Mouse (Mus musculus): ENCODE measurements around the gene Hist1h2ak. TPM values are rescaled to one million over a fixed set of nuclear protein-coding genes. Genes with fewer than 3 reads are reported as not detected.
"Not testable (repeated sequence)": the region's sequence is repeated elsewhere in the genome, so short reads cannot be mapped to it uniquely, and the experiment has no call there.

Gene Hist1h2ak
- polyA plus RNA-seq, 1 experiment from 2014 or later: 12.0 TPM

GRCm38 (mm10) chr13:21718381-21719080 is 35.1 kb downstream of the Hist1h2ak start:
- Histone ChIP-seq H3K4me2 (ENCODE audit: low read depth, low read length) (peak overlapping the region; percentile 70), H3K4me1 (ENCODE audit: control insufficient read depth, insufficient read depth, low read length) (no peaks in the 10 kb centered on the region), H3K27ac (replicated peaks; ENCODE audit: low read depth, low read length) (peak overlapping the region; percentile 89), H3K9ac (replicated peaks; ENCODE audit: low read length) (peak overlapping the region; percentile 78), H3K9me3 (replicated peaks; ENCODE audit: control insufficient read depth, low read length) (no peaks in the 10 kb centered on the region), H3K27me3 (ENCODE audit: control insufficient read depth, insufficient read depth, low read length) (no peaks in the 10 kb centered on the region), H3K36me3 (replicated peaks; ENCODE audit: control insufficient read depth, insufficient read depth, low read depth, low read length) (no peaks in the 10 kb centered on the region), H3K4me3 (ENCODE audit: low read depth, low read length) (peak overlapping the region; percentile 50)
- peak; percentile 55 for DNase-seq (ENCODE audit: low spot score)
- 44% methylated on average over 4 of the region's 4 CpGs for WGBS
- ATAC-seq (replicated peaks; ENCODE audit: insufficient number of reproducible peaks, low FRiP score, low TSS enrichment, low read depth): no peak

GRCm38 (mm10) chr13:21717397-21718357 is 36.0 kb downstream of the Hist1h2ak start, which contains the start of gene Hist1h3h:
Gene Hist1h3h, plus strand, starts transcription at chr13:21717659.
- H3K36me3 ChIP-seq (replicated peaks; ENCODE audit: control insufficient read depth, insufficient read depth, low read depth, low read length); H3K4me1 ChIP-seq (ENCODE audit: control insufficient read depth, insufficient read depth, low read length); H3K9me3 ChIP-seq (replicated peaks; ENCODE audit: control insufficient read depth, low read length); H3K27me3 ChIP-seq (ENCODE audit: control insufficient read depth, insufficient read depth, low read length): not testable (repeated sequence)
- peak within 1 kb of the TSS; percentile 50 for H3K4me3 ChIP-seq (ENCODE audit: low read depth, low read length)
- H3K27ac ChIP-seq (replicated peaks; ENCODE audit: low read depth, low read length): peak within 1 kb of the TSS; percentile 96
- DNase-seq (ENCODE audit: low spot score): peak; percentile 94
- ATAC-seq (replicated peaks; ENCODE audit: insufficient number of reproducible peaks, low FRiP score, low TSS enrichment, low read depth): peak; percentile 25
- peak within 1 kb of the TSS; percentile 82 for H3K4me2 ChIP-seq (ENCODE audit: low read depth, low read length)
- under 1% methylated on average over 28 of the region's 56 CpGs for WGBS
- peak within 1 kb of the TSS; percentile 85 for H3K9ac ChIP-seq (replicated peaks; ENCODE audit: low read length)

- peak overlapping the region; percentile 85 for H3K9ac ChIP-seq (replicated peaks; ENCODE audit: low read length)
- peak; percentile 3 for ATAC-seq (replicated peaks; ENCODE audit: insufficient number of reproducible peaks, low FRiP score, low TSS enrichment, low read depth)
- not testable (repeated sequence) for H3K9me3 ChIP-seq (replicated peaks; ENCODE audit: control insufficient read depth, low read length); H3K36me3 ChIP-seq (replicated peaks; ENCODE audit: control insufficient read depth, insufficient read depth, low read depth, low read length); H3K27me3 ChIP-seq (ENCODE audit: control insufficient read depth, insufficient read depth, low read length); H3K4me1 ChIP-seq (ENCODE audit: control insufficient read depth, insufficient read depth, low read length)
- WGBS: under 1% methylated on average over 9 of the region's 38 CpGs
- peak overlapping the region; percentile 50 for H3K4me3 ChIP-seq (ENCODE audit: low read depth, low read length)
- peak overlapping the region; percentile 96 for H3K27ac ChIP-seq (replicated peaks; ENCODE audit: low read depth, low read length)
- H3K4me2 ChIP-seq (ENCODE audit: low read depth, low read length): peak overlapping the region; percentile 82
- peak; percentile 71 for DNase-seq (ENCODE audit: low spot score)
Measured at GRCm38 (mm10) chr13:21716540-21717391, 36.9 kb downstream of the Hist1h2ak start.

GRCm38 (mm10) chr13:21715864-21716539 is 37.6 kb downstream of the Hist1h2ak start, which contains the start of the genes Hist1h2bl and Hist1h2ai:
Gene Hist1h2bl, minus strand, starts transcription at chr13:21716143.
Gene Hist1h2ai, plus strand, starts transcription at chr13:21716422.
- 0% methylated on average over 23 of the region's 50 CpGs for WGBS
- H3K27ac ChIP-seq (replicated peaks; ENCODE audit: low read depth, low read length): peak within 1 kb of the TSS; percentile 96
- H3K9ac ChIP-seq (replicated peaks; ENCODE audit: low read length): peak within 1 kb of the TSS; percentile 85
- peak; percentile 90 for ATAC-seq (replicated peaks; ENCODE audit: insufficient number of reproducible peaks, low FRiP score, low TSS enrichment, low read depth)
- H3K4me2 ChIP-seq (ENCODE audit: low read depth, low read length): peak within 1 kb of the TSS; percentile 82
- peak within 1 kb of the TSS; percentile 50 for H3K4me3 ChIP-seq (ENCODE audit: low read depth, low read length)
- not testable (repeated sequence) for H3K9me3 ChIP-seq (replicated peaks; ENCODE audit: control insufficient read depth, low read length); H3K36me3 ChIP-seq (replicated peaks; ENCODE audit: control insufficient read depth, insufficient read depth, low read depth, low read length); H3K27me3 ChIP-seq (ENCODE audit: control insufficient read depth, insufficient read depth, low read length); H3K4me1 ChIP-seq (ENCODE audit: control insufficient read depth, insufficient read depth, low read length)
- DNase-seq (ENCODE audit: low spot score): peak; percentile 96

- Histone ChIP-seq H3K27me3 (ENCODE audit: control insufficient read depth, insufficient read depth, low read length) (no peaks in the 10 kb centered on the region), H3K36me3 (replicated peaks; ENCODE audit: control insufficient read depth, insufficient read depth, low read depth, low read length) (no peaks in the 10 kb centered on the region), H3K4me2 (ENCODE audit: low read depth, low read length) (peak overlapping the region; percentile 70), H3K4me1 (ENCODE audit: control insufficient read depth, insufficient read depth, low read length) (no peaks in the 10 kb centered on the region), H3K4me3 (ENCODE audit: low read depth, low read length) (peak overlapping the region; percentile 50), H3K27ac (replicated peaks; ENCODE audit: low read depth, low read length) (peak overlapping the region; percentile 86), H3K9me3 (replicated peaks; ENCODE audit: control insufficient read depth, low read length) (no peaks in the 10 kb centered on the region), H3K9ac (replicated peaks; ENCODE audit: low read length) (peak overlapping the region; percentile 73)
- ATAC-seq (replicated peaks; ENCODE audit: insufficient number of reproducible peaks, low FRiP score, low TSS enrichment, low read depth): no peak
- WGBS: 1% methylated on average over 21 of the region's 22 CpGs
- peak; percentile 58 for DNase-seq (ENCODE audit: low spot score)
Measured at GRCm38 (mm10) chr13:21715131-21715863, 38.3 kb downstream of the Hist1h2ak start.

- no peaks in the 10 kb centered on the region for H3K9me3 ChIP-seq (replicated peaks; ENCODE audit: control insufficient read depth, low read length)
- ATAC-seq (replicated peaks; ENCODE audit: insufficient number of reproducible peaks, low FRiP score, low TSS enrichment, low read depth): no peak
- peak overlapping the region; percentile 50 for H3K4me3 ChIP-seq (ENCODE audit: low read depth, low read length)
- H3K27me3 ChIP-seq (ENCODE audit: control insufficient read depth, insufficient read depth, low read length): no peaks in the 10 kb centered on the region
- 1% methylated on average over 7 of the region's 7 CpGs for WGBS
- peak overlapping the region; percentile 73 for H3K9ac ChIP-seq (replicated peaks; ENCODE audit: low read length)
- H3K27ac ChIP-seq (replicated peaks; ENCODE audit: low read depth, low read length): peak overlapping the region; percentile 86
- no peaks in the 10 kb centered on the region for H3K36me3 ChIP-seq (replicated peaks; ENCODE audit: control insufficient read depth, insufficient read depth, low read depth, low read length)
- H3K4me2 ChIP-seq (ENCODE audit: low read depth, low read length): peak overlapping the region; percentile 70
- peak; percentile 81 for DNase-seq (ENCODE audit: low spot score)
- no peaks in the 10 kb centered on the region for H3K4me1 ChIP-seq (ENCODE audit: control insufficient read depth, insufficient read depth, low read length)
Measured at GRCm38 (mm10) chr13:21714725-21715124, 38.9 kb downstream of the Hist1h2ak start.

Measured in embryonic facial prominence, embryonic 11.5 days (tissue).